Mouse (Mus musculus): ENCODE measurements around the gene 3100002H09Rik.

The 3100002H09Rik gene

DNA sequence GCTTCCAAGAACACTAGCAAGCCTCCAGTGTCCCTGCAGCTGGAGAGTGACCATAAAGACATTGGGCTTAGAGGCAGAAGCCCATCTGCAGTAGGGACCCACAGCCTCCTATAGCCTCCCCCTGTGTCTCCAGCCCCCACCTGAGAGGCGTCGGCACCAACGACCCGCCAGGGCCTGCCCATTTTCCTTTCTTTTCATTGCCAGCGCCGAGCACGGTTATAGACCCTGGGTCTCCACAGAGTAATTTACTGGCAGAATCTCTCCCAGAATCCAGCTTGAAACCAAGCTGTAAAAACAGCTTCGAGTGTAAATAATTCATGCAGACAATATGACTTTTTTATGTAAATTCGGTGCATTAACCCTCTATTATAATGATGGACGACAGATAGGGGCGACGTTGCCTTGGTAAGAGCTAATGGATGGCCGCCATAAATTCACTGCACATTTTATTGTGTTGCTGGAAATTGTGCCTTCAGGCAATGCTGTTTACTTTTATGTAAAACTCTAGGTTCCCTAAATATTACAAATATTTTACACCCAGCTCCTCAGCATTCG, 4.9 kb upstream of the 3100002H09Rik start:
- no peak for DNase-seq (ENCODE audit: extremely low spot score)

DNA sequence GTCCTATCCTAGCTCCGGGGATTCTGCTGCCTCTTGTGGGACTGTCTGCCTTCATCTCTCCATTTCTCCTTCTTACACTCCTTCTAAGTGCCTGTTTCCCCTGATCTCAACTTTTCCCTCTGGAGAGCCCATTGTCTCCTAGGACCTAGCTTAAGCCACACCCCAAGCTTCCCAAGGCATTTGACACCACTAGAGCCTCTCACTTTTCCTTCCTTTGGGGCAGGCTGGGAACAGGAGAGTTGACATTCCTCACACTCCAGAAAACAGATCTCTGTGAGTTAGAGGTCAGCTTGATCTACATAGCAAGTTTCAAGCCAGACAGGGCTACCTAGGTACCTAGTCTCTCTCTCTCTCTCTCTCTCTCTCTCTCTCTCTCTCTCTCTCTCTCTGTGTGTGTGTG, 3.6 kb upstream of the 3100002H09Rik start:
- peak; percentile 41 for DNase-seq (ENCODE audit: extremely low spot score)

DNA sequence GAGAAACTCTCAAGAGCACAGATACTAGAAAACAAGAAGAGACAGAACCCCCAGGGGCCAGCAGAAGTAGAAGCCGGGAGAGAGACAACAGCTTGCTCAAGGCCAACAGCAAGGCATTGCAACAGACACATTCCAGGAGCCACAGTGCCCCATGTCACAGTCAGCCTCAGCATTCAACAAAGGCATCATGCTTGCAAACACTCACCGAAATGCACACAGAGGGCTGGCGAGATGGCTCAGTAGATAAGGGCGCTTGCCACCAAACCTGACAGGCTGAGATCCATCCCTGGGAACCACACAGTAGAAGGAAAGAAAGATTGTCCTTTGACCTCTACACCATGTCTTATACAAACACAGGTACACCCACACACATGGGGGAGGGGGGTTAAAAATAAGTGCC, 1.2 kb upstream of the 3100002H09Rik start:
- DNase-seq (ENCODE audit: extremely low spot score): no peak

DNA sequence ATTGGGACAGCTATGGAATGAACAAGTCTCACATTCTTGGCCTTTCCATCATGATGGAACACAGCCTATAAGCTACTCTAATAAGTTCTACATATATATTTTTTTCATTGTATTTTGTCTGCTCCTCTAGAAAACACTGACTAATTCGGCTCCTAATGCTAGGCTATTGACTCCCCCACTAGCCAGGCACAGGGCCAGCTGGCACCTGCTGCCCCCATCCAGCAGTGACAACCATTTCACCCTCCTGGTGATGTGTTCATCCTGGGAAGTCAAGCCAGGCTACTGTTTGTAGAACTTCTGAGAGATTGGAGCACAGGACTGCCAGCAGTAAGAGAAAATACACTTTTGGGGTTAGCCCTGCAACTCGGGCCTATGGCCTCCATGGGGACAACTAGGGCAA, 537 bp downstream of the 3100002H09Rik start:
- no peak for DNase-seq (ENCODE audit: extremely low spot score)

DNA sequence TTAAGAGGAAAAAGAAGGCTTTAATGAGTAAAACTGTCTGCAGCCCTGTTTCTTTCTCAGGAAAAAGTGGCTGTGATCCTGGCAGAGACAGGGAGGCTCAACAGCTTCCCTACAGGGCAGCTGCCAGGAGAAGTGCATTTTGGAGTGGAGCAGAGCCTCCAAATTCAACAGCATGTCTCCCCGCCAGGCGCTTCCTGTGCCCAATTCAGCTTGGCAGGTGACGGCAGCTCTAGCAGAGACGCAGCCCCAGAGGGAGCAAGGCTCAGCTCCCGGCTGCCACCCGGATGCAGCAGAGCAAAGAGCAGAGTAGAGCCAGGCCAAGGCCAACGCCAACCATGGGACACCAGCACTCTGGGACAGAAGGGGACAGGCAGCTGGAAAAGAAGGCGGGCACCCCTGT, 3.4 kb downstream of the 3100002H09Rik start:
- DNase-seq (ENCODE audit: extremely low spot score): no peak

DNA sequence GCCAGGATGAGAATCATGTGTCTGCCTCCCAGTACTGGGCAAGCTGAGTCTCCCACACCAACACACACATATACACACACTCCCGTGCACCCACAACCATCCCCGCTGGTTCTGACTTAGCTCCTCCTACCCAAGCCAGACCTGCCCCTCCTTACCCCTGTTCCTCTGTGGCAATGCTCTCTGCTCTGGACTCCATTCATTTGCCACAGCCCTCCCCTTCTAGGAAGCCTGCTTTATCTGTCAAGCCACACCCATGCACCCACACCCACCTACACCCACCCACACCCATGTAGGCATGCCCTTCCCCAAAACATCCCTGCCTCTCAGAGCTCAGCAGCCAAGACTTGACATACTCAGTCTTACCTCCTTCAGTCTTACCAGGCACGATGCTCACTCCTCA, 4.4 kb downstream of the 3100002H09Rik start:
- DNase-seq (ENCODE audit: extremely low spot score): no peak

DNA sequence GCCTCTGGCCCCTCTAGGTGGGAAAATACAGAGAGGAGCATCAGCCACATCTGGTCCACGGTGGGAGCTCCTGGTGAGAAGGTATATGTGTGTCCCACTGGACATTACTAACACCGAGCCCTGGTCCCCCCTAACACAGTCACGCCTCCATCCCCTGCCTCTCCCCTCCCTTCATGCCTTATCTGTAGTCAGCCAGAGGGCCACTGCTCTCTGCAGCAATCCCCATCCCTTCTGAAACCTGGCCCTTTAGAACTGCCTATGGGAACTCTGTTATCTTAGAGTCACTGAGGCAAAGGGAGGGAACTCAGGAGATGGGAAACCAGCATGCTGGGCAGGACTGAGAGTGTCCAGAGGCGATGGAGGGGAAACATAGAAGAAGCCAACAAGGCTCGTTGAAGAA, 5.3 kb downstream of the 3100002H09Rik start:
- no peak for DNase-seq (ENCODE audit: extremely low spot score)

DNA sequence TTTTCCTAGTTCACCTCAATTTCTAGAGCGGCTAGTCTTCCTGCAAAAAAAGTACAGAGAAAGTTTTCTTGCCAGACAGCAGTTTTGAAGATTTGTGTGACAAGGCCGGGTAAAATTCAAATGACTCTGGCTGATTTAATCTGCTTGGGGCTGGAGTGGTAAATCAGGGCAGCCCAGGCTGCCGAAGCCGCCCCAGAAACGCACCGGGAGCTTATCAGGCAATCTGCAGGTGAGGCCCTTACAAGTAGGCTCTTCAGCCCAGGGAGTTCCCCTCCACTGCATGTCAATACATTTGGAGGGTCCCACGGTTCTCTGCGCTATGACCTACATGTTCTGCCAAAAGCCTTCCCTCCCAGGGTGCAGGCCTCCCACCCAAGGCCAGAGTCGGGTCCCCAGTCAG, 6.9 kb downstream of the 3100002H09Rik start:
- DNase-seq (ENCODE audit: extremely low spot score): no peak

DNA sequence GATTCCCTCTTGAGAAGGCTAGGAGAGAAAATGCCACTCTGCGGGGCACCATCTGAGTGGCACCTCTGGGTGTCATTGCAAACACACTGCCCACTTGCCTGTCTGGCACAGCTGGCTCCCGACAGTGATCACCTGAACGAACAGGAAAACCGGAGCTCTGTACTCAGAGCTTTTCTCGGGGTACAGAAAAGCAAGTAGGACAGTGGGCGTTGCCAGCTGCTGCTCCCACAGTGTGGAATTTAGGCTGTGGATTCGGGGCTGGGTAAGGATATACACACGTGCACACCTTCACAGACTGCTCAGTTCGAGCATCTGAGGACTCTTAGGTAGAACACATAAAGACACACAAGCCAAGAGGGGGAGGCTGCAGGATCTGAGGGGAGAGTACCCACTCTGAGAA, 14.7 kb downstream of the 3100002H09Rik start:
- DNase-seq (ENCODE audit: extremely low spot score): no peak

DNA sequence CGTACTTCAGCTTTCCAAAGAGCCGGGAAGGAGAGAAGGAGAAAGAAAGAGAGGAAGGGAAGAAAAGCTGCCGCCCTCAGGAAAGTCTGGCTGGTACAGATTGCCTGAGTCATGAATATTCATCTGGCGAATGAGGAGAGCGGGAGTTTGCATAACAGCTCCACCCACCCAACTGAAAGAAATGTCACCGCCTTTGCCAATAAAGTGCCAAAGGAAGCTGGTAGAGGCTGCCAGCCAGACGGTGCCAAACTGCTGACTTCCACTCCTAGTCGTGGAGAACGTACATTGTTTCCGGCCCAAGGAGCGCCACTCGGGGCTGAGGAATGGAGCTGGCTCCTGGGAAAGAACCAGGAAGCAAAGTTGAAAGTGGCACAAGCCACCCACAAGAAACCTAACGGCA, 15.7 kb downstream of the 3100002H09Rik start:
- no peak for DNase-seq (ENCODE audit: extremely low spot score)

DNA sequence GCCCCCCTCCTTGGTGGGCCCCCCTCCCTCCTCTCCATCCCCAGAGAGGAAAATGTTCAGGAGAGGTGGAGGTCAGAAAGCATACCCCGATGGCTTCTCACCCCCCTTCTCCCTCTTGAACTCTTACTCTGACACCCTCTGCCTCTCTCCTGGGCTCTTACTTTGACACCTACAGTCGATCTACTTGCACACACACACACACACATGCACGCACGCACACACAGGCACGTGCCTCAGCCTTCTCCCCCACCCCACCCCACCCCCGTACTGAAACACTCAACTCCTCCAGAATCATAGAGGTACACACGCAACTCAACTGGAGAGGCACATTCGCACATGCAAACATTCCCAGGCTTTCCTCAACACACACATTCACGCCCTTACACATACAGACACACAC, 16.9 kb downstream of the 3100002H09Rik start:
- no peak for DNase-seq (ENCODE audit: extremely low spot score)

DNA sequence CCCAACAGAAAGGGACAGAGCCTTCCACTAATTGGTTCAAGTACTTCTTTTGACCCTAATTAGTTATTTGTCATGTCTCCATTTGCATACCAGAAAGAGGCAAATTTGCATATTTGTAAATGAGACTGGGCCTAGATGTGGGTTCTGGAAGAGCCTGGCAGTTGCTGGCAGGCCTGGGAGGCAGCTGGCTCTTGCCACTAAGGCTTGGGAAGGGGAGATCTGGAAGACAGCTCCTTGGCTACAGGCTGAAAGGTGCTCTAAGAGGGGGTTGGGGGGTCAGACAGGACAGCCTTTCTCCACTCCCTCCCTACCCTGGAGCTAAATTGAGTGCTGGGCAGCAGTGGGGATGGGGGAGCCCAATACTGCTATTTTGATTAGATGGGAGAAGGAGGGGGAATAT, 17.4 kb downstream of the 3100002H09Rik start:
- no peak for DNase-seq (ENCODE audit: extremely low spot score)

DNA sequence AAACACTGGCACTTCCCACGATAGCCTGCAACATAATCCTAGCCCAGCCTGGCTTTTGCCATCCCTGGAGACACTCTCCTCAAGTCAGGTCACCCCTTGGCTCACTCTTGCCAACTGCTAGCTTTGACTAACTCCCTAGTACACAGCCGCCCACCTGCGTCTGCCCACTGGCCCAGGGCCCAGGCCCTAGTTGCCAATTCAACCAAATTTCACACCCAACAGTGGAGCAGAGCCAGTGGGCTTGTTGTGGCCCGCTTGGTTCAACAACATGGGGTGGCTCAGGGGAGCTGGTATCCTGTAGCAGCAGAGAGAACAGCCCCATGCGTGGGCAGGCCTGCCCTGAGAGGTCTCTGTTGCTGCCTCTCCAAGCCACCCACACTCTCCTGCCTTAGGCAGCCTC, 18.4 kb downstream of the 3100002H09Rik start:
- no peak for DNase-seq (ENCODE audit: extremely low spot score)

DNA sequence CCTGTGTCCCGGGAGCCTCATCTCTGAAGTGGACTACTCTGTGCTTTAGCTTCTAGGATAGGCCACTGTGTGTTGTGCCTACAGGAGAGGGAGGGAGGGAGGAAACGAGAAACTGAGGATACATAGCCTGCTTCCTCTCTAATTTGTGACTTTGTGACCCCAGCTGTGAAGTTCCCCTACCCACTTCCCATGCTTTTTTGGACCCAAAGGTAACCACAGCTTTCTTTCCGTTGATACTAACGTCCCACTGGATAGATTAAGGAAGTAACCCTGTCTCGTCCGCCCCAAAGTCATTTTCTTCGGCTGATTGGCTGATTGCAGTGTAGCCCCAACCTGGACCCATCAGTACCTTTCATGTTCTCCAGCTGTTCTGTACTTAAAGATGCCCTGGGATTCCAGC, 29.9 kb downstream of the 3100002H09Rik start:
- DNase-seq (ENCODE audit: extremely low spot score): no peak

DNA sequence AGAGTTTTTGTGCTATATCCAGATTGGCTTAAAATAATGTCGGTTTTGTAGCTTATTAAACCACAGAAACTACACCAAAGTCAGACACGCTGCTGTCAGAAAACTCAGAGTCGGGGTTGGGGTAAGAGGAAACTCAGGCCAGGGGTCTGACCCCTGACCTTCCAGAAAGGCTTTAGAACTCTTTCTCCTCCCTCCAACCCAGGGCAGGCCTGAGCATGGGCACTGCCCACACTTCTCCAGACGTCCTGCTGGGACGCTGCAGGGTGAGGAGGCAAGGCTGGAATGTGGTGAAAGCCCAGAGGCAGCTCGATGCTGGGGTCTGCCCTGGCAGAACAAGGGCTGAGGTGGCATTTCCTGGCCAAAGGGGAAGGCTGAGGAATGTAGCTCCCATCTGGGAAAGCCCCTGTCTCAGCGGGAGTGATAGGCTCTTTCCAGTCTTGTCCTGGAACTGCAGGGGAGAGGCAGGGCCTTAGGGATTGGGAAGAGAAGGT, 34.6 kb downstream of the 3100002H09Rik start:
- peak; percentile 25 for DNase-seq (ENCODE audit: extremely low spot score)

DNA sequence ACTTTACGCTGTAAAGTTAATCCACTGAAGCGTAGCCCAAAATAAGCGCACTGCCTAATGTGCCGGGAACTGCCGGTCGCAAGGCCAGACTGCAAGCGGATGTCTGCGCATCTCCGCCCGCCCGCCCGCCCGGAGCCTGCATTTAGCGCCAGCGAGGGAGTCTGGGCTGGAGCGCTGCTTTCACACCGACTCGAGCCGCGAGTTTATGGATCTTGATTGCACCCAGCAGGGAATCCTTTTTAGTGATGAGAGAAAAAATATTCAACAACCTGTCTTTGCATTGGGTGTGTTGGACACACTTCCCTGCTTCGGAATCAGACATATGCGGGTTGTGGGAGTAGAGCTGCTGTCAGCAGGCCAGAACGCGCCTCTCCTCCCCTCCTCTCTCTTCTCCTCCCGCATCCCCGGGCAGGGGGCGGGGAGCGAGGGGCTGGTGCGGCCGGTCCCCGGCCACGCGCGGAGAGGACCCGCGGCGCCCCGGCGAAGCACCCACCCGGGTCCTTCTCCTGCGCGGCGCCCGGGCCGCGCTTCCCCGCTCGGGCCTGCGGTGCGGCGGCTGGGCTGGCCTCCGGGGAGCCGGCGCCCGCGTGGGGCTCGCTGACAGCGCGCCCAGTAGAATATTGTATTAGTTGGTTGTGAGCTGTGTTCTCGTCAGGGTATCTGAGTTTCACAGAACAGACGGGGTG, 35.2 kb downstream of the 3100002H09Rik start:
- peak; percentile 62 for DNase-seq (ENCODE audit: extremely low spot score)

DNA sequence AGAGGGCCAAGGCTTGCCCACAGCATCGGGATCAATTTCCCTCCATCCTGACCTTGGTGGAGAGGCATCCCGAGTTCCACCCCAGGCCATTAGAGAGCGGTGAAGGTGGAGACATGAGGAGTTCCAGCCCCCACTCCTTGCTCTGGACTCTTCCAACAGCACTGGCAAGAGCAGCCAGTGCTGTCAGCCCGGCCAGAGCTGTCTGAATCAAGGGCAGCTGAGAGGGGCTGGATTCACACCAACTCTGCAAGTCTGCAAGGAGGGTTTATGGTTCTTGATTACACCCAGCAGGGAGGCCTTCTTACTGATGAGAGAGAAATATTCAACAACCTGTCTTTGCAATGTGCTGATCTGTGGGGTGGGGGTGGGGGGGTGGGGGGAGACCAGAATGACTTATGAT, 37.0 kb downstream of the 3100002H09Rik start:
- DNase-seq (ENCODE audit: extremely low spot score): no peak

DNA sequence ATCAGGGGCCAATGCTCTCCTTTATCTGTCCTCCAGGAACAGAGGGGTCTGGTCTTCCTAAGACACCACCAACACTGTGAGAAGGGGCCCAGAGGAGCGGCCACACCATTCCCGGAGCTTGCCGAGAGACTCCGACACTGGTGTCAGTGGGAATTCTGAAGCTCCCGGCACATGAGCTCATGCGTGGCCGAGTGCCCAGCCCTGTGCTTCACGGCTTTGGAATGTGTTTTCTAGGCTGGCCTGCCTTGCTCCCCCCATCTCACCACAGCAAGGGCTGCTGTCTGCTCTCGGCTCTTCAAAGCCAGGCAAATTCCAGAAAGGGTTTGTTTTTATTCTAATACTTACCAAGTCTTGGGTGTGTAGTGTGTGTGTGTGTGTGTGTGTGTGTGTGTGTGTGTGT, 39.6 kb downstream of the 3100002H09Rik start:
- no peak for DNase-seq (ENCODE audit: extremely low spot score)

DNA sequence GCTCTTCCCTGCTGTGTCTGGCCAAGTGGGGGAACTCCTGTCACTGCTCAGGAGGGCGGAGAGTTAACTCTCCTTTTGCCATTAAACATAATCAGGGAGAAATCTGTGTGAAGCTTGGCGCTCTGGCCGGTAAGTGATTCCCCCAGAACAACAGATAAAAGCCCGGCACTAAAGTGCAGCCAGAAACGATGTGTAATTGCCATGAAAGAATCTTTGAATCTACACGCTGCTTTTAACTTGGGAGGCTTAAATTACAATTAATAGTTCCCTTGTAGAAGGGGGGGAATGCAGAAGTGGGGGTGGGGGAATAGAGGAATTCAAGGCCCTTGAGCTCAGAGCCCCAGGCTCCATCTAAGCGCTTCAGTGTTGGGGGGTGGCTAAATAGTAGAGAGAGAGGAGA, 40.9 kb downstream of the 3100002H09Rik start:
- no peak for DNase-seq (ENCODE audit: extremely low spot score)

DNA sequence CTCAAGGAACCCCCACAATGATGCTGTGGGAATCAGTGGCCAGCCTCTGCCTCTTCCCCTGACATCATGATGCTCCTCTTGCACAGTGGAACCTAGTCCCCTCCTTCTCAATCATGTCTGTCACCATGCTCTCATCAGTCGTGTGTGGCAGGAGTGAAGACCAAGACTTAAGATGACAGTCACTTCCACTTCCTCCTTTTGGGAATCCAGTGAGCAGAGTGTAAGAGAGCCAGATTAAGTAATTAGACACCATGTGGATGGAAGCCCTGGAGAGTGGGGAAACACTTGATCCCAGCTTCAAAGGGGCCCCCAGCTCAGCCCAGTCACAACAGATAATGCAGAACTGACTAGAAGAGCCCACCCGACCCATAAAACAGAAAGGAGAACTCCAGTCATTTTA, 47.2 kb downstream of the 3100002H09Rik start:
- no peak for DNase-seq (ENCODE audit: extremely low spot score)

DNA sequence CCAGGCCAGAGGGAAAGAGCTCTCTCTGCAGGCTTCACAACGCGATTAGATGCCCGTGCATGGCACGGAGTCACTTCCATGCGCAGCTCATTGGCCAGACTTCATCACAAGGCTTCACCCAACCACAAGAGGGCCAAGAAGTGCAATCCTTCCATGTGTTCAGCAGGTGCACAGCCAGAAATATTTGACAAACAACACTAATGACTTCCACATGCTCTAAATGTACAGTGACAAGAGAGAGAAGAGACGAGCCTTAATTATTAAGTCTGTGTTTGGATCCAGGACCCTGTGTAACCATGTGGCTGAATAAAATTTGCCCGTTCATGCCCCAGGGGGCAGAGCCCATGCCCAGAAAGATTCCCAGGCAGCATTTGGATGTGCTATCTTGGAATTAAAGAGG, 47.9 kb downstream of the 3100002H09Rik start:
- no peak for DNase-seq (ENCODE audit: extremely low spot score)
